Mouse (Mus musculus) CH12.LX (cell line): ENCODE results near the gene Fst. TPM values are rescaled to one million over a fixed set of nuclear protein-coding genes. Genes with fewer than 3 reads are reported as not detected.

Experiments used
- DNase-seq: peaks from one replicate; pipeline ENCODE4 v3.0.0-alpha.2; 2013; ENCODE audit errors: extremely low read depth
- H3K27ac ChIP-seq: 2 replicates; pipeline ENCODE4 v1.5.1; 2012; ENCODE audit warnings: low read depth, mild to moderate bottlenecking, control low read depth, moderate library complexity; ENCODE audit not compliant: insufficient read depth
- H3K27me3 ChIP-seq: replicated peaks from 2 replicates; pipeline ENCODE3; 2012; ENCODE audit warnings: inconsistent platforms
- H3K36me3 ChIP-seq, 2 experiments: replicated peaks in 1 of 2; 2 replicates each; pipeline versions ENCODE3 to v1.6.1; 2012; ENCODE audit warnings: inconsistent platforms in 1 of 2, low read length in 1 of 2, mild to moderate bottlenecking in 1 of 2, mixed read lengths in 1 of 2, moderate library complexity in 1 of 2; ENCODE audit not compliant: control insufficient read depth in 1 of 2, insufficient read depth in 1 of 2
- H3K4me1 ChIP-seq, 2 experiments: 2 replicates each; pipeline ENCODE4 v1.6.1; 2012; ENCODE audit warnings: inconsistent platforms in 1 of 2, moderate library complexity in 1 of 2; ENCODE audit not compliant: insufficient read depth in 2 of 2, control insufficient read depth in 1 of 2
- H3K4me2 ChIP-seq: 2 replicates; pipeline ENCODE4 v1.6.1; 2012; ENCODE audit warnings: low read depth, mild to moderate bottlenecking, control low read depth; ENCODE audit not compliant: poor library complexity, insufficient read depth, severe bottlenecking
- H3K4me3 ChIP-seq, 3 experiments: fragments of 150-350 bp in 1 of 3; sonication (generic) in 1 of 3; replicated peaks in 1 of 3; 2 replicates each; pipeline versions ENCODE3 to v1.5.1; 2011 to 2012; ENCODE audit warnings: low read depth in 2 of 3, low read length in 2 of 3, mild to moderate bottlenecking in 2 of 3, moderate library complexity in 2 of 3, control low read depth in 1 of 3, improper control_type of control experiment in 1 of 3, inconsistent platforms in 1 of 3, mixed read lengths in 1 of 3; ENCODE audit not compliant: poor library complexity in 1 of 3
- H3K79me2 ChIP-seq: replicated peaks from 2 replicates; pipeline ENCODE4 v1.6.1; 2012; ENCODE audit warnings: mild to moderate bottlenecking, moderate library complexity; ENCODE audit not compliant: control insufficient read depth, poor library complexity, insufficient read depth, severe bottlenecking; ENCODE audit errors: extremely low read depth
- H3K9ac ChIP-seq: 2 replicates; pipeline ENCODE4 v1.6.1; 2012; ENCODE audit warnings: low read depth, mild to moderate bottlenecking, control low read depth, moderate library complexity; ENCODE audit not compliant: insufficient read depth
- H3K9me3 ChIP-seq: replicated peaks from 2 replicates; pipeline ENCODE3; 2012; ENCODE audit warnings: low read length, inconsistent platforms, mixed read lengths
- CHD1 ChIP-seq: IDR thresholded peaks from 2 replicates; pipeline ENCODE4 v1.6.1; 2012; ENCODE audit warnings: low read depth, low read length, improper control_type of control experiment, inconsistent platforms
- CTCF ChIP-seq, 2 experiments: IDR thresholded peaks in 1 of 2; conservative IDR thresholded peaks in 1 of 2; 2 replicates each; pipeline ENCODE4 v1.5.1; 2011 to 2012; ENCODE audit warnings: low read depth in 2 of 2, low read length in 2 of 2, improper control_type of control experiment in 1 of 2, inconsistent platforms in 1 of 2, mild to moderate bottlenecking in 1 of 2, moderate library complexity in 1 of 2
- ELF1 ChIP-seq: IDR thresholded peaks from 2 replicates; pipeline ENCODE4 v1.6.1; 2014; ENCODE audit warnings: low read depth, mild to moderate bottlenecking, inconsistent platforms, low read length, improper control_type of control experiment
- ETS1 ChIP-seq: conservative IDR thresholded peaks from 2 replicates; pipeline ENCODE4 v1.6.1; 2012; ENCODE audit warnings: low read depth, mild to moderate bottlenecking, inconsistent platforms, low read length, improper control_type of control experiment, moderate library complexity
- JUN ChIP-seq: IDR thresholded peaks from 2 replicates; pipeline ENCODE4 v1.6.1; 2011; ENCODE audit warnings: low read depth, mild to moderate bottlenecking, low read length, improper control_type of control experiment, moderate library complexity; ENCODE audit not compliant: insufficient read depth
- JUND ChIP-seq: conservative IDR thresholded peaks from 2 replicates; pipeline ENCODE4 v1.6.1; 2011; ENCODE audit warnings: low read depth, low read length, improper control_type of control experiment
- KAT2A ChIP-seq: IDR thresholded peaks from 2 replicates; pipeline ENCODE4 v1.6.1; 2012; ENCODE audit warnings: low read length, improper control_type of control experiment, inconsistent platforms; ENCODE audit not compliant: insufficient replicate concordance
- MAFK ChIP-seq: IDR thresholded peaks from 2 replicates; pipeline ENCODE4 v1.6.1; 2011; ENCODE audit warnings: low read length, improper control_type of control experiment; ENCODE audit not compliant: insufficient replicate concordance
- MAZ ChIP-seq: IDR thresholded peaks from 2 replicates; pipeline ENCODE4 v1.6.1; 2012; ENCODE audit warnings: low read depth, mild to moderate bottlenecking, inconsistent platforms, low read length, improper control_type of control experiment, moderate library complexity
- MEF2A ChIP-seq: IDR thresholded peaks from 2 replicates; pipeline ENCODE4 v1.6.1; 2014; ENCODE audit warnings: low read depth, mild to moderate bottlenecking, inconsistent platforms, low read length, improper control_type of control experiment, borderline replicate concordance
- MYC ChIP-seq: IDR thresholded peaks from 2 replicates; pipeline ENCODE4 v1.6.1; 2011; ENCODE audit warnings: low read depth, mild to moderate bottlenecking, improper control_type of control experiment, low read length
- NRF1 ChIP-seq: IDR thresholded peaks from 2 replicates; pipeline ENCODE4 v1.6.1; 2014; ENCODE audit warnings: low read depth, mild to moderate bottlenecking, inconsistent platforms, low read length, improper control_type of control experiment, moderate library complexity
- POLR2A ChIP-seq: IDR thresholded peaks from 2 replicates; pipeline ENCODE4 v1.6.1; 2011; ENCODE audit warnings: low read depth, mild to moderate bottlenecking, improper control_type of control experiment, low read length
- POLR2AphosphoS2 ChIP-seq: IDR thresholded peaks from 2 replicates; pipeline ENCODE4 v1.6.1; 2011; ENCODE audit warnings: low read depth, low read length, improper control_type of control experiment
- RCOR1 ChIP-seq: conservative IDR thresholded peaks from 2 replicates; pipeline ENCODE4 v1.6.1; 2012; ENCODE audit warnings: low read depth, mild to moderate bottlenecking, inconsistent platforms, low read length, improper control_type of control experiment
- TBP ChIP-seq: conservative IDR thresholded peaks from 2 replicates; pipeline ENCODE4 v1.6.1; 2011; ENCODE audit warnings: low read depth, low read length, improper control_type of control experiment
- TCF12 ChIP-seq: IDR thresholded peaks from 2 replicates; pipeline ENCODE4 v1.6.1; 2014; ENCODE audit warnings: low read depth, mild to moderate bottlenecking, inconsistent platforms, low read length, improper control_type of control experiment
- UBTF ChIP-seq: IDR thresholded peaks from 2 replicates; pipeline ENCODE4 v1.6.1; 2012; ENCODE audit warnings: low read depth, mild to moderate bottlenecking, inconsistent platforms, low read length, improper control_type of control experiment, moderate library complexity
- USF1 ChIP-seq: IDR thresholded peaks from 2 replicates; pipeline ENCODE4 v1.6.1; 2014; ENCODE audit warnings: low read depth, mild to moderate bottlenecking, inconsistent platforms, low read length, improper control_type of control experiment
- USF2 ChIP-seq: conservative IDR thresholded peaks from 2 replicates; pipeline ENCODE4 v1.6.1; 2011; ENCODE audit warnings: low read depth, low read length, improper control_type of control experiment
- ZC3H11A ChIP-seq: IDR thresholded peaks from 2 replicates; pipeline ENCODE4 v1.6.1; 2012; ENCODE audit warnings: low read depth, mild to moderate bottlenecking, inconsistent platforms, low read length, improper control_type of control experiment
- ZKSCAN1 ChIP-seq: IDR thresholded peaks from 2 replicates; pipeline ENCODE4 v1.6.1; 2012; ENCODE audit warnings: low read depth, inconsistent platforms, low read length, improper control_type of control experiment, borderline replicate concordance
- ZNF384 ChIP-seq: IDR thresholded peaks from 2 replicates; pipeline ENCODE4 v1.6.1; 2012; ENCODE audit warnings: low read depth, low read length, improper control_type of control experiment, inconsistent platforms
- dilution Hi-C: fragments of 300-500 bp; cut with MboI; formaldehyde crosslinking; loops from 2 replicates; pipeline ENCODE4 v1.14.3; 2020; ENCODE audit warnings: low sequenced_read_pairs; ENCODE audit not compliant: extremely low pct_unique_long_range_greater_than_20kb, extremely low pct_ligation_motif_present
- in situ Hi-C: fragments of 300-500 bp; cut with MboI; formaldehyde crosslinking; loops from 3 replicates; pipeline ENCODE4 v1.14.3; 2019; ENCODE audit warnings: low sequenced_read_pairs, low pct_ligation_motif_present, low pct_unique_long_range_greater_than_20kb, mixed read lengths
- polyA plus RNA-seq: library from polyadenylated mRNA; unstranded; fragments of >175 nt; gene quantifications from 2 replicates; pipeline ENCODE4 v1.2.1, GENCODE M21; 2012; ENCODE audit warnings: low read depth; ENCODE audit not compliant: insufficient read length
- total RNA-seq, 2 experiments: library from RNA; depleted of rRNA; stranded (reverse); fragments of 300-350 nt in 1 of 2; fragments of >200 nt in 1 of 2; gene quantifications; 2 replicates each; pipeline ENCODE4 v1.2.3; 2012 to 2014

Gene Fst
- total and polyA plus RNA-seq, 3 experiments, result not detected

DNA sequence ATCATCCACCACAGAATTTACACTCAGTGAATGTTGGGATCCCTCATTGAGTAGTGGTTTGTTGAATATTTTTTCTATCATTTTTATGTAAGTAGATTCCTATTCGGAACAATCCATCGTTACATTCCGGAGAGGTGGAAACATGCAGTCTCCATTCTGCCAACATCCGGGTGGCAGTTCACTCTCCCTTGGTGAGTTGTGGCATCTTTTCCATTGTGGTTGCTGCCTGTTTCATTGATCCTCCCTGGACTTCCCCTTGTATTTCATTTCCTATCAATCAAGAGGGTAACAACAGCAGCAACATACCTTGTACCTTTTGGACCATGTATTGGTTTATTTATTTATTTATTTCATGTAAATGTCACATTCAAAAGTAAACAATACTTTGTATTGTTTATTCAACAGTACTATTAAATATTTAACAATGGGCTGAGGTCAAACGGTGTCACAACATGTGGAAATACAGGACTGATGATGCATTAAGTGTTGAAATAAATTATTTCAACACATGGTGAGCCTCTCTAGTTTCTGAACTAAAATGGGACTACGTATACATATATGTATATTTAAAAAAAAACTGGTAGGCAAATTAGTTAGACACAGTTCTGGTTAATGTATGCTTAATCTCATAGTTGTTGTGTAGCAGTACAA is 7.6 kb upstream of the Fst start:
- no peaks in the 10 kb centered on the region for H3K9me3 ChIP-seq
- in situ Hi-C loops (loop anchor here (25.0 kb wide), 1 partner anchor 579 kb away; no protein-coding TSS in a partner anchor), dilution Hi-C loops (no loop called here)
- no peak overlapping the region for H3K4me2 ChIP-seq
- DNase-seq, result no peak
- no peak overlapping the region for H3K9ac ChIP-seq
- no peaks in the 10 kb centered on the region for H3K79me2 ChIP-seq
- H3K4me3 ChIP-seq, result no peak overlapping the region
- no peaks in the 10 kb centered on the region for H3K4me1 ChIP-seq
- no peaks in the 10 kb centered on the region for H3K36me3 ChIP-seq
- no peak for TF ChIP-seq RCOR1
- no peak for TF ChIP-seq ELF1
- TF ChIP-seq POLR2AphosphoS2, result no peak
- TF ChIP-seq CTCF (conservative IDR thresholded peaks at IDR 0.05 in 1 of 2, IDR thresholded peaks at IDR 0.05 in 1 of 2; ENCODE audit: low read depth in 2 of 2, low read length in 2 of 2), result no peak
- TF ChIP-seq TBP, result no peak
- no peak for TF ChIP-seq ZNF384
- TF ChIP-seq KAT2A, result no peak
- TF ChIP-seq MAZ, result no peak
- no peak for TF ChIP-seq MAFK
- no peak for TF ChIP-seq UBTF
- no peak for TF ChIP-seq ETS1
- H3K27ac ChIP-seq, result no peak overlapping the region
- no peaks in the 10 kb centered on the region for H3K27me3 ChIP-seq

DNA sequence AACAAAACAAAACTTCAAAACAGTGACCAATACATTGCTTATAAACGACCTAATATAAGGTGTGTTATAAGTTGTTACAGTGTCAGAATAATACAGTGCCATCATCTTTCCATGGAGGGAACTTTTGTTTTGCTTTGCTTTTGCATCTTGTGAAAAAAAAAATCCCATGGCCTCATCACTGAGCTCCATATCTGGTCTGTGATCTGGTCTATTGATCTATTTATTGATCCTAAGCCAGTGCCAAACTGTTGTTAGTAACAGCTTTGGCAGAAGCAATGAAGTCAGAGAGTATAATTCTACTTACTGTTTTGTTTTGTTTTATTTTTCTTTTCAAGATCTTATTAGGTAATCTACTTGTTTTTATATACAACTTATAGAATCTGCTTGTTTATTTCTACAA is 6.6 kb upstream of the Fst start:
- Histone ChIP-seq H3K9me3 (no peaks in the 10 kb centered on the region), H3K9ac (no peak overlapping the region), H3K36me3 (no peaks in the 10 kb centered on the region), H3K27ac (no peak overlapping the region), H3K27me3 (no peaks in the 10 kb centered on the region), H3K4me2 (no peak overlapping the region), H3K79me2 (no peaks in the 10 kb centered on the region), H3K4me3 (no peak overlapping the region), H3K4me1 (no peaks in the 10 kb centered on the region)
- TF ChIP-seq USF2, result no peak
- no peak for TF ChIP-seq NRF1
- TF ChIP-seq MYC, result no peak
- no peak for TF ChIP-seq ZKSCAN1
- TF ChIP-seq TCF12, result no peak
- TF ChIP-seq JUN, result no peak
- TF ChIP-seq MAFK, result no peak
- TF ChIP-seq MEF2A, result no peak
- no peak for TF ChIP-seq POLR2AphosphoS2
- no peak for TF ChIP-seq ZC3H11A
- no peak for TF ChIP-seq CHD1
- no peak for TF ChIP-seq USF1
- TF ChIP-seq ETS1, result no peak
- no peak for TF ChIP-seq POLR2A
- no peak for TF ChIP-seq CTCF (conservative IDR thresholded peaks at IDR 0.05 in 1 of 2, IDR thresholded peaks at IDR 0.05 in 1 of 2; ENCODE audit: low read depth in 2 of 2, low read length in 2 of 2)
- no peak for TF ChIP-seq JUND
- TF ChIP-seq RCOR1, result no peak
- DNase-seq, result no peak
- in situ Hi-C loops, result loop anchor here (25.0 kb wide), 1 partner anchor 578 kb away; no protein-coding TSS in a partner anchor
- dilution Hi-C loops, result no loop called here
